Mouse (Mus musculus): ENCODE results near the gene Smtnl2. TPM values are rescaled to one million over a fixed set of nuclear protein-coding genes. Genes with fewer than 3 reads are reported as not detected.
"Not testable (repeated sequence)": the region's sequence is repeated elsewhere in the genome, so short reads cannot be mapped to it uniquely, and the experiment has no call there.

Smtnl2 gene
- polyA plus RNA-seq, 1 experiment = 3.4 TPM

GRCm38 (mm10) chr11:72438411-72438810 lies 26.9 kb upstream of the Smtnl2 start:
- TF ChIP-seq POLR2A (IDR thresholded peaks at IDR 0.05; ENCODE audit: borderline replicate concordance, extremely low read depth, insufficient read depth, insufficient read length, poor library complexity, severe bottlenecking) (no peak), CTCF (IDR thresholded peaks at IDR 0.05; ENCODE audit: borderline replicate concordance, extremely low read depth, insufficient read depth, insufficient read length) (no peak)
- no peak for DNase-seq (ENCODE audit: low read depth)

GRCm38 (mm10) chr11:72436756-72437650 lies 25.5 kb upstream of the Smtnl2 start:
- no peak for DNase-seq (ENCODE audit: low read depth)
- TF ChIP-seq POLR2A (IDR thresholded peaks at IDR 0.05; ENCODE audit: borderline replicate concordance, extremely low read depth, insufficient read depth, insufficient read length, poor library complexity, severe bottlenecking) (no peak), CTCF (IDR thresholded peaks at IDR 0.05; ENCODE audit: borderline replicate concordance, extremely low read depth, insufficient read depth, insufficient read length) (no peak)

- DNase-seq (ENCODE audit: low read depth) = peak; percentile 35
- no peak for TF ChIP-seq CTCF (IDR thresholded peaks at IDR 0.05; ENCODE audit: borderline replicate concordance, extremely low read depth, insufficient read depth, insufficient read length)
- TF ChIP-seq POLR2A (IDR thresholded peaks at IDR 0.05; ENCODE audit: borderline replicate concordance, extremely low read depth, insufficient read depth, insufficient read length, poor library complexity, severe bottlenecking) = no peak
Measured at GRCm38 (mm10) chr11:72436271-72436670, 24.8 kb upstream of the Smtnl2 start.

DNA sequence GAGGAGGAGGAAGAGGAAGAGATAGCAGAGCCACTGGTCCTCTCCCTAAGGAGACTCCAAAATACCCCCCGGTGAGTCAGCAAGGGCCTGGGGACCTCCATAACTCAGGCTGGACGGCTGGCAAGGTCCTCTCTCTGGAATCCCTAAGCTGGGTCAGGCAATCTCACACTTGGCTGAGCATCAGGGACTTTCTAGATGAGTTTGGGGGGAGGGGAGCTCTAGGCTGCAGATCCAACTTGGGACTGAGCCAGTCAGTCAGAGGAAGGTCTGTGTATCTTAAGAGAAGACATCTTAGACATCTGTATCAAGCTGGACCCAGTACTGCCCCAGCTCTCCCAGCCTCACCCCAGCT lies 24.2 kb upstream of the Smtnl2 start:
- DNase-seq (ENCODE audit: low read depth) = peak; percentile 34
- TF ChIP-seq POLR2A (IDR thresholded peaks at IDR 0.05; ENCODE audit: borderline replicate concordance, extremely low read depth, insufficient read depth, insufficient read length, poor library complexity, severe bottlenecking) = no peak
- no peak for TF ChIP-seq CTCF (IDR thresholded peaks at IDR 0.05; ENCODE audit: borderline replicate concordance, extremely low read depth, insufficient read depth, insufficient read length)

GRCm38 (mm10) chr11:72434963-72435693 lies 23.6 kb upstream of the Smtnl2 start, which contains the start of gene Ggt6:
TSS of gene Ggt6 (plus strand) at chr11:72435526.
- no peak for TF ChIP-seq POLR2A (IDR thresholded peaks at IDR 0.05; ENCODE audit: borderline replicate concordance, extremely low read depth, insufficient read depth, insufficient read length, poor library complexity, severe bottlenecking)
- TF ChIP-seq CTCF (IDR thresholded peaks at IDR 0.05; ENCODE audit: borderline replicate concordance, extremely low read depth, insufficient read depth, insufficient read length) = no peak
- no peak for DNase-seq (ENCODE audit: low read depth)

DNA sequence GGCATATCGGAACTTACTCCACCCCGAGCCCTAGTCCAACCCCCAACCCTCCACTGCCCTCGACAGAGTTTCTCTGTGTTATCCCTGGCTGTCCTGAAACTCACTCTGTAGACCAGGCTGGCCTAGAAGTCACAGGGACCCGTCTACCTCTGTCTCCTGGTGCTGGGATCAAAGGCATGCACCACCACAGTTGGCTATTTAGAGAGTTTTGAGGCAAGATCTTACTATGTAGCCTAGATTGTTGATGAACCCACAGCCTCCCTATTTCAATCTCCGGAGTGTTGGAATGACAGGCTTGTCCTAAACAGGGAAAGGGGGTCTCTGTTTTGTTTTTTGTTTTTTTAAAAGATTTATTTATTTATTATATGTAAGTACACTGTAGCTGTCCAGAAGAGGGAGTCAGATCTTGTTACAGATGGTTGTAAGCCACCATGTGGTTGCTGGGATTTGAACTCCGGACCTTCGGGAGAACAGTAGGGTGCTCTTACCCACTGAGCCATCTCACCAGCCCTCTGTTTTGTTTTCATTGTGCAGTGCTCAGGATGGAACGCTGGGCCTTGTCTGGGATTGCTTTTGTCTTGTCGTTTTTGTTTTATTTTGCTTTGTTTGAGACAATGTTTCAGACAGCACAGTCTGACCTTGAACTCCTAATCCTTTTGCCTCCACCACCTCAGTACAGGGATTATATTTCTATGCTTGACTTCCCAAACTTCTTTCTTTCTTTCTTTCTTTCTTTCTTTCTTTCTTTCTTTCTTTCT lies 19.0 kb upstream of the Smtnl2 start:
- not testable (repeated sequence) for DNase-seq (ENCODE audit: low read depth)

DNA sequence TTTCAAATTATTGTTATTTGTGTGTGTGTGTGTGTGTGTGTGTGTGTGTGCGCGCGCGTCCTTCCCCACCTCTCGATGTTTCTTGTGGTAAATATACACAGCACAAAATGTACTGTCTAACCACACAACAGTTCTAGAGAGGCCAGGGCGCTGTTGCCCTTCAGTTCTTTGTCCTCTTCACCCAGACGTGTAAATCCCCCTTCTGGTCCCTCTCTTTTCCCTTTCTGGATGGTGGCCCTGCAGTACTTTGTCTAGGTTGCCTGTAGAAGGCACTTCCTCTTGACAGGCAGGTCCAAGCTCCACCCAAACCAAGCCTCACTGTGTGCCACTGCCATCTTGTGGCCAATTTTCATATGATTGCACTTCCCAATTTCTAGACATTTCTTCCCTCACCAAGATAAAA lies 17.8 kb upstream of the Smtnl2 start:
- TF ChIP-seq POLR2A (IDR thresholded peaks at IDR 0.05; ENCODE audit: borderline replicate concordance, extremely low read depth, insufficient read depth, insufficient read length, poor library complexity, severe bottlenecking) (no peak), CTCF (IDR thresholded peaks at IDR 0.05; ENCODE audit: borderline replicate concordance, extremely low read depth, insufficient read depth, insufficient read length) (peak; percentile 79)
- DNase-seq (ENCODE audit: low read depth) = peak; percentile 88

- TF ChIP-seq CTCF (IDR thresholded peaks at IDR 0.05; ENCODE audit: borderline replicate concordance, extremely low read depth, insufficient read depth, insufficient read length) = peak; percentile 58; the same call in 1 of the 2 replicates
- TF ChIP-seq POLR2A (IDR thresholded peaks at IDR 0.05; ENCODE audit: borderline replicate concordance, extremely low read depth, insufficient read depth, insufficient read length, poor library complexity, severe bottlenecking) = no peak
- DNase-seq (ENCODE audit: low read depth) = peak; percentile 82
Measured at GRCm38 (mm10) chr11:72428694-72429093, 17.2 kb upstream of the Smtnl2 start.

DNA sequence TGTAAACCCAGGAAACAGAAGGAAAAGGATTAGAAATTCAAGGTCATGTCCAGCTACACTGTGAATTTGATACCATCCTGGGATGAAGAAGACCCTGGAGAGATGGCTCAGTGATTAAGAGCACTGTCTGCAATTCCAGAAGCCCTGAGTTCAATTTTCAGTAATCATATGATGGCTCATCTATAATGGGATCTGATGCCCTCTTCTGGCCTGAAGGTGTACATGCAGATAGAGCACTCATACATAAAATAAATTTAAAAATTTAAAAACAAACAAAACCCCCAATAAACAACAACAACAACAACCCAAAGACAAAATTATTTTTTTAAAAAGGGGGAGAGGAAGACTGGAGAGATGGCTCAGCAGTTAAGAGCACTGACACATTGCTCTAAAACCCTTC lies 15.4 kb upstream of the Smtnl2 start:
- DNase-seq (ENCODE audit: low read depth) = no peak
- TF ChIP-seq POLR2A (IDR thresholded peaks at IDR 0.05; ENCODE audit: borderline replicate concordance, extremely low read depth, insufficient read depth, insufficient read length, poor library complexity, severe bottlenecking) = no peak
- TF ChIP-seq CTCF (IDR thresholded peaks at IDR 0.05; ENCODE audit: borderline replicate concordance, extremely low read depth, insufficient read depth, insufficient read length) = no peak

DNA sequence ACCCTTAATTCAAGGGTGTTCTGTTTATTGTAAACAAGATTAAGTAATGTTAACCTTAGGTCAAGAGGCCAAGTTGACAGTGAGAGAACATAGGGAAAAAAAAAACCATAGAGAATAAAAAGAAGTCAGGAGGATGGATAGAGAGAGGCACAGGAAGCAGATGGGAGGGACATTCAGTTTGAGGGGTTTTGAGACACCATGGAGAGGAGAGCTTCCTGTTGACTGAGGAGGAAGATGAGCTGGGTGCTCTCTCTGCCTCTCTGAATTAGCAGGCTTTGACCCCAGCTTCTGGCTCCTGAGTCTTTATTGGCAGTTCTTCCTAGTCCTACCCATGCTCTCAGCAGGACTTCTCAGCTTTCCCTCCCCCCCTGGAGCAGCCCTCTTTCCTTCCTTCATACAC lies 13.7 kb upstream of the Smtnl2 start:
- DNase-seq (ENCODE audit: low read depth) = no peak

GRCm38 (mm10) chr11:72423686-72424085 lies 12.2 kb upstream of the Smtnl2 start:
- no peak for DNase-seq (ENCODE audit: low read depth)
- no peak for TF ChIP-seq POLR2A (IDR thresholded peaks at IDR 0.05; ENCODE audit: borderline replicate concordance, extremely low read depth, insufficient read depth, insufficient read length, poor library complexity, severe bottlenecking)
- TF ChIP-seq CTCF (IDR thresholded peaks at IDR 0.05; ENCODE audit: borderline replicate concordance, extremely low read depth, insufficient read depth, insufficient read length) = no peak

More for the DNA sequence above, 13.7 kb upstream of the Smtnl2 start:
- TF ChIP-seq CTCF (IDR thresholded peaks at IDR 0.05; ENCODE audit: borderline replicate concordance, extremely low read depth, insufficient read depth, insufficient read length) = no peak
- no peak for TF ChIP-seq POLR2A (IDR thresholded peaks at IDR 0.05; ENCODE audit: borderline replicate concordance, extremely low read depth, insufficient read depth, insufficient read length, poor library complexity, severe bottlenecking)
